Mouse (Mus musculus) hindbrain, embryonic 12.5 days (tissue): Measurements from ENCODE around the gene Pld3. TPM values are rescaled to one million over a fixed set of nuclear protein-coding genes. Genes with fewer than 3 reads are reported as not detected.

ENCODE experiments used
- ATAC-seq: fragments of 200-750 bp; cut with Nextera tagmentation; 2 replicates; pipeline ENCODE4 v1.8.0; 2017; ENCODE audit warnings: moderate TSS enrichment; ENCODE audit not compliant: low FRiP score
- H3K27ac ChIP-seq: fragments of 300-500 bp; sonication (generic); 2 replicates; pipeline ENCODE4 v1.5.1; 2016; ENCODE audit warnings: mild to moderate bottlenecking
- H3K27me3 ChIP-seq: fragments of 300-500 bp; sonication (generic); 2 replicates; pipeline ENCODE4 v1.6.1; 2016; ENCODE audit warnings: mild to moderate bottlenecking
- H3K36me3 ChIP-seq: fragments of 300-500 bp; sonication (generic); 2 replicates; pipeline ENCODE4 v1.6.1; 2016; ENCODE audit warnings: mild to moderate bottlenecking
- H3K4me1 ChIP-seq: fragments of 300-500 bp; sonication (generic); 2 replicates; pipeline ENCODE4 v1.6.1; 2016
- H3K4me2 ChIP-seq: fragments of 300-500 bp; sonication (generic); replicated peaks from 2 replicates; pipeline ENCODE4 v1.6.1; 2016; ENCODE audit warnings: mild to moderate bottlenecking
- H3K4me3 ChIP-seq: fragments of 300-500 bp; sonication (generic); 2 replicates; pipeline ENCODE4 v1.5.1; 2016; ENCODE audit warnings: mild to moderate bottlenecking
- H3K9ac ChIP-seq: fragments of 300-500 bp; sonication (generic); 2 replicates; pipeline ENCODE4 v1.6.1; 2016; ENCODE audit warnings: mild to moderate bottlenecking, moderate library complexity
- H3K9me3 ChIP-seq: fragments of 300-500 bp; sonication (generic); replicated peaks from 2 replicates; pipeline ENCODE4 v1.6.1; 2016; ENCODE audit warnings: mild to moderate bottlenecking
- WGBS: fragments of 180-500 bp; shearing (Covaris S2); methylation state at CpG from one replicate; pipeline ENCODE4 v1.1.7; 2016; 5-methylcytosine and 5-hydroxymethylcytosine counted together
- polyA plus RNA-seq: library from polyadenylated mRNA; unstranded; fragments of >200 nt; fragmentation: Nextera tagmentation; extraction: Ambion mirVana; gene quantifications from 2 replicates; pipeline ENCODE4 v1.2.1, GENCODE M21; 2016

Pld3 gene
- polyA plus RNA-seq: 93.9 and 104 TPM in 2 replicates

- Histone ChIP-seq H3K27ac (no peak within 1 kb of the TSS), H3K4me3 (peak within 1 kb of the TSS; percentile 75)
- under 1% methylated on average over 41 of the region's 41 CpGs for WGBS
Measured at GRCm38 (mm10) chr7:27552931-27553513, at the start of gene Pld3, which contains the start of gene 2310022A10Rik. Pld3 (minus strand) TSS chr7:27553218. 2310022A10Rik (plus strand) TSS chr7:27553233.

DNA sequence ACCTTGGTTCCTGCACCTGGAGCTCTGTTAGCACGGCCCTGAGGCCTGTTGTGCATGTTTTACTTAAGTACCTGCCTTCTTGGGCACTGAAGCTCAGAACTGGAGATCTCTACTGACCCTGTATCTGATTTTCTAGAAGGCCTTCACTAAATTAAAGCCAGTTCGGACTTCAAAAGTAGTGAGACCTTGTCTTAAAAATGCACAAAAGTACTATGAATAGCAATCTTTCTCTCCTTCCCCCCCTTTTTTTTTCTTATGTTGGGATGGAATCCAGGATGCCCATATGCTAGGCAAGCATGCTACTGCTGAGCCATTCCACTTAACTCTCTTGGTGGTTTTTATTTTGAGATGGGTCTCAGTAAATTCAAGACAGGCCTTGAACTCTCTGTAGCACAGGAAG, 49.1 kb upstream of the Pld3 start:
- no peaks in the 10 kb centered on the region for H3K9me3 ChIP-seq
- no peaks in the 10 kb centered on the region for H3K36me3 ChIP-seq
- no peaks in the 10 kb centered on the region for H3K27me3 ChIP-seq
- H3K27ac ChIP-seq: 0 out of 2 replicates have a peak overlapping the region, but pooled peaks have one; percentile 19
- peaks cover 50% of the 10 kb centered on the region for H3K4me1 ChIP-seq
- WGBS: 93% methylated on average over 2 of the region's 2 CpGs
- H3K4me3 ChIP-seq: no peak overlapping the region
- ATAC-seq: no peak
- no peak overlapping the region for H3K9ac ChIP-seq
- no peak overlapping the region for H3K4me2 ChIP-seq

More at GRCm38 (mm10) chr7:27552931-27553513, at the start of gene Pld3, which contains the start of gene 2310022A10Rik:
- peak; percentile 99 for ATAC-seq
- H3K36me3 ChIP-seq: peaks cover 5% of the 10 kb centered on the region; the same call in 1 of the 2 replicates
- peak within 1 kb of the TSS; percentile 71 for H3K4me2 ChIP-seq
- peak within 1 kb of the TSS; percentile 71 for H3K9ac ChIP-seq
- H3K27me3 ChIP-seq: no peaks in the 10 kb centered on the region
- no peaks in the 10 kb centered on the region for H3K9me3 ChIP-seq
- H3K4me1 ChIP-seq: peaks cover 14% of the 10 kb centered on the region

DNA sequence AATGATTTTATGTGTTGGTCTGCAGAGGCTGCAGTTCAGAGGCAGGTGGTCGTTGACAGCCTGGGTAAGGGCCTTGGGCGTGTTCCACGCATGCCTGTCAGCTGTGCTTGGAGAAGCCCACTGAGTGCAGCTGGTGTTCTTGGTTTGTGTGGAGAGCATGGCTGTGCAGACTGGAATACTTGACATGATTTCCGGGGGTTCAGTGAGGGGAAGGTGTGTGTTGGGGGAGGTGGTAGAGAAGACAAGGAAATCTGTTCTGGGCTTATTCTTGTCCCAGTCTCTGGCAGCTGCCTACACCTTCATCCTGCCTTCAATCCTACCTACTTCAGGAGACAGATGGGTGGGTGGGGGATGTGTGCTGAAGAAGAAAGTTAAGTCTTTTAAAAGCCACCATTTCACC, 48.6 kb upstream of the Pld3 start:
- Histone ChIP-seq H3K9ac (no peak overlapping the region), H3K27ac (0 out of 2 replicates have a peak overlapping the region, but pooled peaks have one; percentile 19), H3K9me3 (no peaks in the 10 kb centered on the region), H3K27me3 (no peaks in the 10 kb centered on the region), H3K36me3 (no peaks in the 10 kb centered on the region), H3K4me1 (peaks cover 50% of the 10 kb centered on the region), H3K4me3 (no peak overlapping the region), H3K4me2 (no peak overlapping the region)
- ATAC-seq: no peak
- WGBS: 67% methylated on average over 4 of the region's 4 CpGs

- H3K27ac ChIP-seq: no peak overlapping the region
- no peak for ATAC-seq
- H3K27me3 ChIP-seq: no peaks in the 10 kb centered on the region
- peaks cover 41% of the 10 kb centered on the region for H3K4me1 ChIP-seq
- H3K4me3 ChIP-seq: no peak overlapping the region
- no peaks in the 10 kb centered on the region for H3K9me3 ChIP-seq
- no peak overlapping the region for H3K9ac ChIP-seq
- 77% methylated on average over 7 of the region's 7 CpGs for WGBS
- H3K4me2 ChIP-seq: no peak overlapping the region
- H3K36me3 ChIP-seq: peaks cover 6% of the 10 kb centered on the region; the same call in 1 of the 2 replicates
Measured at GRCm38 (mm10) chr7:27598053-27598452, 45.0 kb upstream of the Pld3 start.

- Histone ChIP-seq H3K4me1 (peaks cover 46% of the 10 kb centered on the region), H3K27me3 (no peaks in the 10 kb centered on the region), H3K4me3 (no peak overlapping the region), H3K4me2 (no peak overlapping the region), H3K36me3 (peaks cover 6% of the 10 kb centered on the region; the same call in 1 of the 2 replicates), H3K9ac (0 out of 2 replicates have a peak overlapping the region, but pooled peaks have one; percentile 14), H3K27ac (peak overlapping the region; percentile 52), H3K9me3 (no peaks in the 10 kb centered on the region)
- no peak for ATAC-seq
- 57% methylated on average over 10 of the region's 10 CpGs for WGBS
Measured at GRCm38 (mm10) chr7:27596586-27597503, 43.8 kb upstream of the Pld3 start.

DNA sequence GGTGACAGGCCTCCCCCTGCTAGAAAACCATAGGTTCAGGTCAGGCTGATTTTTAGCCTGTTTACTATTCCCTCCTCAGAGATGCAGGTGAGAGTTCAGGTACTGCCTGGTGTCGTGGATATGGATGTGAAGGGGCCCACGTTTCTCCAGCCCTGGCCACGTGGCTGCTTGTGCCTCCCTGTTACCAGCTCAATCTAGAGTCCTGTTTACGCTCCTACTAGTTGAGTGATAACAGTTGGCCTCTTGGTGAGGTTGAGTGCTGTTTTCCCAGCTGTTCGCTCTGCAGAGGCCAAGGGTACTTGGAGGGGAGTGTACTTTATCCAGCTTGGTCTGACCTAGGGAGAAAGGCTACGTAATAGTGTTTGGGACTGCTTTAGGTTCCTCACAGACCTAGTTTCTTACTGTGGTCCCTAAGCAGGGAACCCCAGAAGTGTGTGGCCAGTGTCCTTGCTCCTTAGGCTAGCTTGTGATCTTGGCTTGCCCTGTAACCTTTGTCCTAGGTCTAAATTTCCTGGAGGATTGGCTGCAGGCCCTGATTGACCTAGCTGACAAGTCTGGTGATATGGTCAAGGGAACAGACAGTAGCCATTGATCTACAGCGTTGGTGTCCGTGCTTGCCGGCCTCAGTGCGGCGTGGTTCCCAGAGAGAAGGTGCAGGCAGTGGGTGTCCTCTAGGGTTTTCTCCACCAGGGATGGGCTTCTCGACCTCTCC, 40.1 kb upstream of the Pld3 start:
- H3K9me3 ChIP-seq: no peaks in the 10 kb centered on the region
- WGBS: 72% methylated on average over 12 of the region's 12 CpGs
- H3K27ac ChIP-seq: peak overlapping the region; percentile 99; the same call in 1 of the 2 replicates
- peak overlapping the region; percentile 74 for H3K4me2 ChIP-seq
- ATAC-seq: no peak
- H3K4me3 ChIP-seq: peak overlapping the region; percentile 67
- H3K36me3 ChIP-seq: peaks cover 6% of the 10 kb centered on the region; the same call in 1 of the 2 replicates
- H3K27me3 ChIP-seq: no peaks in the 10 kb centered on the region
- peaks cover 35% of the 10 kb centered on the region for H3K4me1 ChIP-seq
- peak overlapping the region; percentile 88 for H3K9ac ChIP-seq

DNA sequence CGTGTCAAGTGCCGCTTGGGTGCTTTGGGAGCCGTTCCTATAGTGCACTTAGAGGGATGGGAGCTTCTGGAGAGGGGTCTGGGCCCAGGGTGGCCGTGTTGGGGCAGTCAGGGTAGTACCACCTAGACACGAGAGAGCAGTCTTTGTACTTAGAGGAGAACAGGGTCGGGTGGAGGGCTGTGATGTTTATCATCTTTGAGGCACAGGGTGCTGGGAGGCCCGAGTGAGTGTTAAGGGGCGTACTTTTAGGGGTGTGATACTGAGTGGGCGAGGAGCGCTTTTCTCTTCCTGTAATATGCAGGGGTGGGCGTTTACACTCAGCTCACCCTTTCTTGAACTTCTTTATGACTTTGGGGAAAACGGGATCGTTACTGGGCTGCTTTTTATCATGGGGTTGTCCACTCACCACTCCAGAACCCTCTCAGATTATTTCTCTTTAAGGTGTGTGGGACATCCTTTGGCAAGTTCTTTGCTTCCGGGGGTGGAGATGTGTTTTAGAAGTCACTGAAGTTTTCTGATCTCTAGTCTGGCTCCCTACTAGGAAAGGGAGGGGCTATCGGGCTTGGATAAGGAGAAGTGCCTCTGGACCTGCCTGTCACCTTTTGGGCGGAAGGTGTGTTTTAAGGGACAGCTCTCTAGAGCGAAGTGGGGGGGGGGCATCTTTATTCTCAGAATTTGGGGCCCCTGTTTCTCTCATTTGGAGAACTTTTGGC, 39.4 kb upstream of the Pld3 start:
- peak overlapping the region; percentile 99 for H3K27ac ChIP-seq
- peak; percentile 76; the same call in 1 of the 2 replicates for ATAC-seq
- WGBS: 4% methylated on average over 17 of the region's 17 CpGs
- no peaks in the 10 kb centered on the region for H3K27me3 ChIP-seq
- peaks cover 30% of the 10 kb centered on the region for H3K4me1 ChIP-seq
- H3K9me3 ChIP-seq: no peaks in the 10 kb centered on the region
- H3K4me2 ChIP-seq: peak overlapping the region; percentile 74
- peak overlapping the region; percentile 88 for H3K9ac ChIP-seq
- H3K36me3 ChIP-seq: peaks cover 6% of the 10 kb centered on the region; the same call in 1 of the 2 replicates
- H3K4me3 ChIP-seq: peak overlapping the region; percentile 67

DNA sequence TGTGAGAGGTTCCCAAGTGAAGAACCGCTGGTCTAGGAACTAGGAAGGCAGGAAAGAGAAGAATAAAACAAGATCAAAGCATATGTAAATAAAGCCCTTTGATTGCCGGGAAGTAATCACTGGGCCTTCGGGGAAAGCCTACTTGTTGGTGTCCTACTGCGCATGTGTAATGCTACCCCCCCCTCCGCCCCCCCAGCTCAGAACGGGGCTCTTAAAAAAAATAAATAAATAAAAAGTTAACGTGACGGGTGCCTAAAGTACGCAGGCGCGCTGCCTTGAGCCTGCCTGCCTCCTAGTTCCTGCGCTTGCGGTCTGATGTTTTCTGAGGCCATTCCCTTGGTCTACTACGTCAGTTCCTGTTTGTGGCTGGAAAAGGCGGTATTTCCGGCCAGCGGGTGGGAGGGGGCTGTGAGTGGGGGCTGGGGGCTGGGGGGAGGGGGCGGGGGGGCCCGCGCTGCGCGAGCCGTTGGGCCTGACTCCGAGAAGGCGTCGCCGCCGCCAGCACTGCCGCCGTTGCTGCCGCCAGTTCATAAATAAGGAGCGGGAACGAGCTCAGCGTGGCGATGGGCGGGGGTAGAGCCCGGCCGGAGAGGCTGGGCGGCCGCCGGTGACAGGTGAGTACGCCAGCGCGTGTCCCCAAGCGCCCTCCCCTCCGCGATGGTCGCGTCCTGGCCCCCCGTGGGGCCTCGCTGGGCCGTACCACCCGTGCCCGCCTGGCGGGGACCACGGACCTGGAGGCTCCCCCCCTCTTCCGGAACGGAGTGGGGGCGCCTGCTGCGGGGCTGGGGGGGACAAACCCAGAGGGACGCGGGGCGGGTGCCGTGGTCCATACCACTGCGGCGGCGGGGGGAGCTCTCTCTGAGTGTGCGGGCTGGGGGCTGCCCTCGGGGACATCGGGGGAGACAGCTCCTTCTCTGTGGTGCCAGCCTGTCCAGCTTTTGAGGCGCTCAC, 38.5 kb upstream of the Pld3 start, which contains the start of gene Akt2:
Gene Akt2 (plus strand): TSS at position 287 of the 951 bp plus-strand sequence.
- ATAC-seq: peak; percentile 95
- Histone ChIP-seq H3K9ac (peak within 1 kb of the TSS; percentile 88), H3K27me3 (no peaks in the 10 kb centered on the region), H3K4me1 (peaks cover 21% of the 10 kb centered on the region), H3K36me3 (peaks cover 6% of the 10 kb centered on the region; the same call in 1 of the 2 replicates), H3K4me3 (peak within 1 kb of the TSS; percentile 67), H3K4me2 (peak within 1 kb of the TSS; percentile 74), H3K27ac (peak within 1 kb of the TSS; percentile 99), H3K9me3 (no peaks in the 10 kb centered on the region)
- WGBS: under 1% methylated on average over 58 of the region's 71 CpGs

GRCm38 (mm10) chr7:27590566-27591213, 37.7 kb upstream of the Pld3 start:
- Histone ChIP-seq H3K27ac (peak overlapping the region; percentile 99), H3K9ac (peak overlapping the region; percentile 50; the same call in 1 of the 2 replicates), H3K27me3 (no peaks in the 10 kb centered on the region), H3K9me3 (no peaks in the 10 kb centered on the region), H3K4me1 (peaks cover 13% of the 10 kb centered on the region), H3K4me2 (peak overlapping the region; percentile 74), H3K36me3 (peaks cover 6% of the 10 kb centered on the region; the same call in 1 of the 2 replicates), H3K4me3 (peak overlapping the region; percentile 67)
- no peak for ATAC-seq
- WGBS: 62% methylated on average over 4 of the region's 4 CpGs

GRCm38 (mm10) chr7:27590088-27590487, 37.1 kb upstream of the Pld3 start:
- Histone ChIP-seq H3K36me3 (peaks cover 7% of the 10 kb centered on the region; the same call in 1 of the 2 replicates), H3K27ac (no peak overlapping the region), H3K4me3 (no peak overlapping the region), H3K27me3 (no peaks in the 10 kb centered on the region), H3K4me2 (no peak overlapping the region), H3K9ac (no peak overlapping the region), H3K4me1 (peaks cover 13% of the 10 kb centered on the region), H3K9me3 (no peaks in the 10 kb centered on the region)
- WGBS: 97% methylated on average over 4 of the region's 4 CpGs
- no peak for ATAC-seq
